Mouse (Mus musculus): ENCODE measurements around the gene S100a2. TPM values are rescaled to one million over a fixed set of nuclear protein-coding genes. Genes with fewer than 3 reads are reported as not detected.

The S100a2 gene
- total and polyA plus RNA-seq, 2 experiments from 2014 or later = not detected

DNA sequence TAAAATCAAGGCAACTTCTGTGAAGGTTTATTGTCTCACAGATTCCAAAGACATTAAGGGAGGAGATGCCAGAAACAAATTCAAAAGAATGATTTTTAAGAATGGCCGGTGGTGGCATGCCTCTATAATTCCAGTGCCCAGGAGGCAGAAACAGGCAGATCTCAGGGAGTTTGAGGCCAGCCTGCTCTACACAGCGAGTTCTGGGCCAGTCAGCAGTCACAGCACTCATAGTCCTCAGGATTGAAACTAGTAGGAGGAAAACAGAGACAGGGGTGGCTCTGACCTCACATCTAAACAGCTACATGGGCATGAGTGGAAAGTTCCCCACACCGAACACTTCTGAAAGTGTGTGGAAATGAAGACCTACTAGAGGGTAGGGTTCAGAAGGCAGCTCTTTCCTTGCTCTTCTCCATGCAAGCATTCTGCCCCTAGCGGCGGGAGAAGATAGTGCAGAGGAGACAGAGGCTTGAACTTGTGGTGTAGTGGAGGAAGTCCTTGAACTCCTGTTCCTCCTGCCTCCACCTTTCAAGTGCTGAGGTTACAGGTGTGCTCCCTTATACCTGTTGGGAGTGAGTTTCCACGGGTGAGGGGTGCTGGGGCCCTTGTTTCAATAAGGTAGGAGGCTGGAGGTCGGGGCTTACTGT, 49.6 kb downstream of the S100a2 start:
- Histone ChIP-seq H3K4me1 (ENCODE audit: insufficient read depth) (no peaks in the 10 kb centered on the region), H3K27ac (ENCODE audit: low read depth, low read length) (no peak overlapping the region), H3K36me3 (ENCODE audit: insufficient read depth) (no peaks in the 10 kb centered on the region), H3K27me3 (ENCODE audit: insufficient read depth, low read length) (no peaks in the 10 kb centered on the region), H3K4me3 (ENCODE audit: low read depth, low read length) (no peak overlapping the region), H3K9me3 (ENCODE audit: low read length) (no peaks in the 10 kb centered on the region), H3K4me2 (ENCODE audit: low read depth) (no peak overlapping the region), H3K9ac (no peak overlapping the region)
- no peak for ATAC-seq
- WGBS = 57% methylated on average over 7 of the region's 7 CpGs
- peak; percentile 59 for TF ChIP-seq CTCF (IDR thresholded peaks at IDR 0.05; ENCODE audit: low read depth)
- no peak for DNase-seq

DNA sequence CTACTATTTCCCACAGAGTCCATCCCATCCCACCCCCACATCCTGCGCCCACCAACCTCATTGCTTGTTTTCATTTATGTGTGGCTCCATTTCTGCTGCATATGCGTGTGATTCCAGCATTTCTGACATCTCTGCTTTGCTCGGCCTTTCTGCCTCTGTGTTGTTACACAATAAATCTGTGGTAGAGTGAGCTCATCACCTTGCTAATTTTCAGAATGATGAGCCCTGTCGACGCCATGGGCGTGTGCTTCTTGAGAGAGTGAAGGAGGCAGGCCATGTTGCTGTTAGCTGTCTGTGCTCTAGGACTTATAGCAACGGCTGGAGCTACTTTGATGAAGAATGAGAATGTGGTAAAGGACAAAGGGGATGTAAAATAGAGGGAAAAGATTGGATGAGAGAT, 50.9 kb downstream of the S100a2 start:
- H3K4me3 ChIP-seq (ENCODE audit: low read depth, low read length) = no peak overlapping the region
- H3K27ac ChIP-seq (ENCODE audit: low read depth, low read length) = no peak overlapping the region
- TF ChIP-seq CTCF (IDR thresholded peaks at IDR 0.05; ENCODE audit: low read depth) = no peak
- no peak for ATAC-seq
- H3K9me3 ChIP-seq (ENCODE audit: low read length) = no peaks in the 10 kb centered on the region
- H3K4me1 ChIP-seq (ENCODE audit: insufficient read depth) = no peaks in the 10 kb centered on the region
- no peak overlapping the region for H3K9ac ChIP-seq
- WGBS = 87% methylated on average over 7 of the region's 7 CpGs
- no peak for DNase-seq
- no peaks in the 10 kb centered on the region for H3K36me3 ChIP-seq (ENCODE audit: insufficient read depth)
- H3K27me3 ChIP-seq (ENCODE audit: insufficient read depth, low read length) = no peaks in the 10 kb centered on the region
- no peak overlapping the region for H3K4me2 ChIP-seq (ENCODE audit: low read depth)

Other genes starting within 250 kb of the S100a2 start
- 47.4 and 50.8 TPM in 2 replicates for gene Slc27a3, start 200.3 kb upstream of the S100a2 start, total RNA-seq (2014; rRNA removed)
- 23.7 and 25.0 TPM in 2 replicates for gene Slc27a3, start 200.3 kb upstream of the S100a2 start, polyA plus RNA-seq (2015; fragmentation: Nextera tagmentation; extraction: Ambion mirVana)
- 49.7 and 51.5 TPM in 2 replicates for gene Ints3, start 156.6 kb upstream of the S100a2 start, total RNA-seq (2014; rRNA removed)
- 16.0 and 20.6 TPM in 2 replicates for gene Ints3, start 156.6 kb upstream of the S100a2 start, polyA plus RNA-seq (2015; fragmentation: Nextera tagmentation; extraction: Ambion mirVana)
- gene Npr1, start 124.4 kb upstream of the S100a2 start, total RNA-seq (2014; rRNA removed) = 2.7 and 6.9 TPM in 2 replicates
- 1.7 and 2.1 TPM in 2 replicates for gene Npr1, start 124.4 kb upstream of the S100a2 start, polyA plus RNA-seq (2015; fragmentation: Nextera tagmentation; extraction: Ambion mirVana)
- gene Ilf2, start 114.1 kb upstream of the S100a2 start, total RNA-seq (2014; rRNA removed) = 199 and 239 TPM in 2 replicates
- 170 and 191 TPM in 2 replicates for gene Ilf2, start 114.1 kb upstream of the S100a2 start, polyA plus RNA-seq (2015; fragmentation: Nextera tagmentation; extraction: Ambion mirVana)
- gene Snapin, start 99.2 kb upstream of the S100a2 start, total RNA-seq (2014; rRNA removed) = 41.4 and 48.2 TPM in 2 replicates
- 79.1 and 80.4 TPM in 2 replicates for gene Snapin, start 99.2 kb upstream of the S100a2 start, polyA plus RNA-seq (2015; fragmentation: Nextera tagmentation; extraction: Ambion mirVana)
- gene Chtop, start 80.7 kb upstream of the S100a2 start, total RNA-seq (2014; rRNA removed) = 272 and 302 TPM in 2 replicates
- gene Chtop, start 80.7 kb upstream of the S100a2 start, polyA plus RNA-seq (2015; fragmentation: Nextera tagmentation; extraction: Ambion mirVana) = 179 and 186 TPM in 2 replicates
- 16.1 and 33.6 TPM in 2 replicates for gene S100a1, start 75.9 kb upstream of the S100a2 start, total RNA-seq (2014; rRNA removed)
- 47.0 and 52.8 TPM in 2 replicates for gene S100a1, start 75.9 kb upstream of the S100a2 start, polyA plus RNA-seq (2015; fragmentation: Nextera tagmentation; extraction: Ambion mirVana)
- gene S100a13, start 75.8 kb upstream of the S100a2 start, total RNA-seq (2014; rRNA removed) = 8.4 and 11.2 TPM in 2 replicates
- 16.1 and 20.5 TPM in 2 replicates for gene S100a13, start 75.8 kb upstream of the S100a2 start, polyA plus RNA-seq (2015; fragmentation: Nextera tagmentation; extraction: Ambion mirVana)
- 0.08 TPM in 1 of 2 replicates, not detected in the other for gene S100a14, start 63.4 kb upstream of the S100a2 start, total RNA-seq (2014; rRNA removed)
- gene S100a14, start 63.4 kb upstream of the S100a2 start, polyA plus RNA-seq (2015; fragmentation: Nextera tagmentation; extraction: Ambion mirVana) = not detected in 2 replicates
- gene S100a16, start 53.0 kb upstream of the S100a2 start, total RNA-seq (2014; rRNA removed) = 39.4 and 48.7 TPM in 2 replicates
- 74.4 and 78.6 TPM in 2 replicates for gene S100a16, start 53.0 kb upstream of the S100a2 start, polyA plus RNA-seq (2015; fragmentation: Nextera tagmentation; extraction: Ambion mirVana)
- gene S100a3, start 29.7 kb upstream of the S100a2 start, total RNA-seq (2014; rRNA removed) = 0.10 and 0.23 TPM in 2 replicates
- 0.51 and 0.52 TPM in 2 replicates for gene S100a3, start 29.7 kb upstream of the S100a2 start, polyA plus RNA-seq (2015; fragmentation: Nextera tagmentation; extraction: Ambion mirVana)
- gene Gm42674, start 11.7 kb downstream of the S100a2 start, total RNA-seq (2014; rRNA removed) = not detected in 2 replicates
- not detected in 2 replicates for gene Gm42674, start 11.7 kb downstream of the S100a2 start, polyA plus RNA-seq (2015; fragmentation: Nextera tagmentation; extraction: Ambion mirVana)
- gene S100a4, start 13.5 kb downstream of the S100a2 start, total RNA-seq (2014; rRNA removed) = 2.8 and 5.9 TPM in 2 replicates
- 2.1 and 2.4 TPM in 2 replicates for gene S100a4, start 13.5 kb downstream of the S100a2 start, polyA plus RNA-seq (2015; fragmentation: Nextera tagmentation; extraction: Ambion mirVana)
- not detected in 2 replicates for gene S100a5, start 18.3 kb downstream of the S100a2 start, total RNA-seq (2014; rRNA removed)
- gene S100a5, start 18.3 kb downstream of the S100a2 start, polyA plus RNA-seq (2015; fragmentation: Nextera tagmentation; extraction: Ambion mirVana) = 0.79 TPM in 1 of 2 replicates, not detected in the other
- gene S100a6, start 22.6 kb downstream of the S100a2 start, total RNA-seq (2014; rRNA removed) = 17.9 and 18.1 TPM in 2 replicates
- gene S100a6, start 22.6 kb downstream of the S100a2 start, polyA plus RNA-seq (2015; fragmentation: Nextera tagmentation; extraction: Ambion mirVana) = 34.9 and 40.7 TPM in 2 replicates
- gene S100a7a, start 63.8 kb downstream of the S100a2 start, total RNA-seq (2014; rRNA removed) = 0.19 and 0.23 TPM in 2 replicates
- not detected in 2 replicates for gene S100a7a, start 63.8 kb downstream of the S100a2 start, polyA plus RNA-seq (2015; fragmentation: Nextera tagmentation; extraction: Ambion mirVana)
- gene S100a8, start 78.7 kb downstream of the S100a2 start, total RNA-seq (2014; rRNA removed) = 6.7 and 15.1 TPM in 2 replicates
- 4.3 and 13.9 TPM in 2 replicates for gene S100a8, start 78.7 kb downstream of the S100a2 start, polyA plus RNA-seq (2015; fragmentation: Nextera tagmentation; extraction: Ambion mirVana)
- 0.90 and 5.3 TPM in 2 replicates for gene S100a9, start 105.5 kb downstream of the S100a2 start, total RNA-seq (2014; rRNA removed)
- 3.6 and 11.5 TPM in 2 replicates for gene S100a9, start 105.5 kb downstream of the S100a2 start, polyA plus RNA-seq (2015; fragmentation: Nextera tagmentation; extraction: Ambion mirVana)
- gene Pglyrp4, start 136.7 kb downstream of the S100a2 start, total RNA-seq (2014; rRNA removed) = not detected in 2 replicates
- gene Pglyrp4, start 136.7 kb downstream of the S100a2 start, polyA plus RNA-seq (2015; fragmentation: Nextera tagmentation; extraction: Ambion mirVana) = not detected in 2 replicates
- not detected in 2 replicates for gene Gm5849, start 187.6 kb downstream of the S100a2 start, total RNA-seq (2014; rRNA removed)
- gene Gm5849, start 187.6 kb downstream of the S100a2 start, polyA plus RNA-seq (2015; fragmentation: Nextera tagmentation; extraction: Ambion mirVana) = not detected in 2 replicates

Measured in forebrain, postnatal 0 days (tissue).